Mouse (Mus musculus) spleen, adult 12 weeks (tissue): Measurements from ENCODE around the gene Ebf3.

ENCODE experiments used
- DNase-seq: peaks from one replicate; pipeline ENCODE4 v3.0.0; 2022; ENCODE audit warnings: low spot score

Gene Ebf3

DNA sequence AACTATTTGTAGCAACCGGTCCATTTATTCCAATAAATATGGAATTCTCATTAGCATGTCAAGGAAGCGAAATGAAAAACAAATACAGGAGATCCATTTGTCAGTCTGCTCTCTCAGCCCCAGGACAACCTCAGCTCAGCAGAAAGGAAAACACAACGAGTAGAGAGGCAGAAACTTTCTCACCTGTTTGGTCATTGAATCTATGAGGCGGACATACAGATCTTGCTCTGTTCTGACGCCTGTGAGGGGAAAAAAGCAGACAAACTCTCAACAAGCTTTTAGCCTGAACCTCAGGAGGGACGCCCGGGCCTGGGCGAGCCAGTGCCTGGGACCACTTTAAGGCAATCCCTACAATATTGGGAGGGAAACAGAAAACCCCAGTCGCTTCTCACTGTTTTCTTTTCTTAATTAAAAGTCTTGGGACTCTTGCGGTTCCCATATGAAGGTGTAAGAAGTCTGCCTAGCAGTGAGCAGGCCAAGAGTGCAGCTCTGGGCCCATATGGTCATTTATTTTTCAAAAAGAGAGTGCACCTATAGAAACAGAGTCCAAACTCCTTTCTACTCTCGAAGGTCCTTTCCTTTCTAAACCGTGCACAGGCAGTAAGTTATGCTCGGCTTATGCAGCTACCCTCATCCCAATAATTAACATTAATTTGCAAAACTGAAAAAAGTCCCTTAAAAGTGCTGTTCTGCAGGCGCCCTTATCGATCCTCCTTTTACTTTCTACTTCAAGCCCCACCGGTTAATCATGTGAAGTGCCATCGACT lies 1.9 kb downstream of the Ebf3 start:
- DNase-seq, result no peak

- no peak for DNase-seq
Measured at GRCm38 (mm10) chr7:137311341-137312110, 2.7 kb downstream of the Ebf3 start.

- DNase-seq, result no peak
Measured at GRCm38 (mm10) chr7:137310876-137311275, 3.4 kb downstream of the Ebf3 start.

GRCm38 (mm10) chr7:137310091-137310761 lies 4.0 kb downstream of the Ebf3 start:
- no peak for DNase-seq

DNA sequence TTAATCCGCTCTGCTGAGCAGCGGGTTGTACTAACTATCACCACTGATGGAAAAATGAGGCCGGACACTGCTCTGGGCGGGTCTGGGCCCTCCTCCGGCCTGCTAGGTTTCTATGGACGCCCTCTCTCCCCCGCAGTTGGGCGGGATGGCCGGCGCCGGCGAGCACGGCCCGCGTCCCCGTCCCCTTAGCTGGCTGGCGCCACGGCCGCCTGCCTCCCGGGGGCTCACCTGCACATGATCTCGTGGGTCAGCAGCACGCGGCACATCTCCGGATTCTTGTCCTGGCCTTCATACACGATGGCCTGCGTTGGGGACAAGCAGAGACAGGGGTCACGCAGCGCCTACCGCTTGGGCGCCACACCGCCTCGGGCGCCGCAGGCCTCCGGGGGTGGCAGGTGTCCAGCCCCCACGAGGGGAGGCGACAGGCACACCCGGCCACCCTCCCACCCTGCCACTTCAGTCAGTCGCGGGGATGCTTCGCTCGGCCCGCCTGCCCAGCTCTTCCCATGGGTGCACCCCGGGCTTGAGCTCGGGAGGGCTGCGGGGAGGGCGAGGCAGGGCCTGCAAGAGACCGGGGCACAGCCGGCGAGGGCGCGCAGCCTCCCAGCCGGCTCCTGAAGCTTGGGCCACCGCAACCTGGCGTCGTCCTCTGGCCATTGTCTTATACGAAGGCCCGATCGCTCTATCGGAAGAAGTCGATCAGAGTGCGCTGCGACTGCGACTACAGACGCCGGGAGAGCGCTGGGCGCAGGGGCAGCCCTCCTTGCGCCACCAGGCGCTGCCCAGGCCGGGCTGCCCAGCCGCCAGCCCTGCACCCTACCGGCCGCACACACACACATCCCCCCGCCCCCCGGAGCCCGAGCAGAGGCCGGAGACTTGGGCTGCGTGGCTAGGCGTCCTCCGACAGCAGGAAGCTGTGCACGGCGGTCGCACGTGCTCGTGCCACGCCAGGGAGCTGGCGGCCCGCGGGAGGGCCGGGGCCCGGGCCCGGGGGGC lies 4.9 kb downstream of the Ebf3 start:
- DNase-seq, result no peak

DNA sequence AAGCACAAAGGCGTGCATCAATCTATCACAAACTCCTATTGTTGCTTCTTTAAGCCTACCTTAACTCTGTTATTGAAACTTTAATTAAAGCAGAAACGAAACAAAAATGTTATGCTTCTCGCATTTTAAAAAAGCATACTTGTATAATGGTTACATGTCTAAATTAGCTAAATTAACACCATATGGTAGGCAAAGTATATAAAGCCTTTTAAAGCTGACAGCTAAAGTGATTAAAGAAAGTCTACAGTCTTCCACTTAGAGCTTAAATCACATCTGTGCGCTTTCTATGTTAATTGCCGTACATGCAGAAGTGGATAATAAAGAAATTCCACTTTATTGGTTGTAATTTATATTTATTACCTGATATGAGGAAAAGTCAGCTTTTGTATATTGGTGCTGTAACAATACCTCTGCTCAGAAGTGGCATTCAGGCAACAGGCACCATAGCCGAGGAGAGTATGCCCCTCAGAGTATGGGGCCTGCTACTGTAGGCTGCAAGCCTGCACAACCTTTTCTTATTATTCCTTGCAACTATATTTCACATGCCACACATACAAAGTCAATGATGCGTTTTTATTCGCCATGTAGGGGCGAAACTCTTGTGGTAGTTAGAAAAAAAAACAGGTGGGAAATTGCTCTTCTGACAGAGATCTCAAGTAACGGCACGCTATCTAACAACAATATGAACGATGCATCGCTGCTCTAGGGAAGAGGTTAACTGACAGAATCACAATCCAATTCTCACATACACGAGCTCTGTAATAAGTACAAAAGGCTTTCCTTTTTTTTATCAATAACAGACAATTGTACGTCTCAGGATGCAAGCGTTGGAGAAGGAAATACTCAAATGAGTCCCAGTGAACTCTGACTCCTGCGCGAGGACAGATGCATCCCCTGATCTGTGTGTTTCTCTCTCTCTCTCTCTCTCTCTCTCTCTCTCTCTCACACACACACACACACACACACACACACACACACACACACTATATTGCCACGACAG lies 5.9 kb downstream of the Ebf3 start:
- no peak for DNase-seq

DNA sequence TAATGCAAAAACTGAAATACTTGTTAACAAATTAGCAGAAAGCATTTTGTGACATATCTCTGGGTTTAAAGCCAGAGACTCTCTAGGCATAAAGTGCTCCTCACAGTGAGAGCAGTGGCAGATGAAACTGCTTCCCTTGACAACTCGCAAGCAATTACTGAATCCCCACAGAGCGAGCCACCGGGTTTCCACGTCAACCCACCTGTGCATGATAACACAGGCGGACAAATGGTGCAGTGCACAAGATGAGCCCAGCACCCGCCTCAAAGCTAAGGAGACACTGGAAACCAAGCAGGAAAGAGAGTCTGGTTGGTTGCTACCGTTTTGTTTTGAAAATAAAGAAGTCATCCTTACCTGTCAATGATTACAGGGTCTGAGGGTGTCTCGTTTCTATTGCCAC lies 7.1 kb downstream of the Ebf3 start:
- no peak for DNase-seq

- DNase-seq, result no peak
Measured at GRCm38 (mm10) chr7:137306127-137306526, 8.1 kb downstream of the Ebf3 start.

- no peak for DNase-seq
Measured at GRCm38 (mm10) chr7:137303776-137304171, 10.5 kb downstream of the Ebf3 start.

- no peak for DNase-seq
Measured at GRCm38 (mm10) chr7:137302961-137303775, 11.1 kb downstream of the Ebf3 start.

DNA sequence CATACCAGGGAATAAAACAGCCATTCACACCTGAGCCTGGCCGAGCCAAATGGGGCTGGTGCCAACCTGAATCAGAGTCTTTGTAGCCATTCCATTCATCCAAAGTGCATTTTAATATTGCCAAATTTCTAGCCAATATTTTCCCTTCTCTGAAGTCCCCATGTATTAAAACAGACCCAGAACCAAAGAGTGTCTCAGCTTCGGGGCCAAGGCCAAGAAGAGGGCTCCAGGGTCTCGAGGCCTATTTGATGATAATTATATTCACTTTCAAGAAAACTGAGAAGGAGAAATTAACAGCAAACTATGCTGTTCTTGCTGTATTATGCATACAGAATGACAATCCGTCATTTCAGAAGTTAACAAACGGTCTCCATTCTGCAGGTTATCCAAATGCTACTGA lies 12.1 kb downstream of the Ebf3 start:
- DNase-seq, result no peak

- no peak for DNase-seq
Measured at GRCm38 (mm10) chr7:137301329-137301751, 12.9 kb downstream of the Ebf3 start.

GRCm38 (mm10) chr7:137300826-137301225 lies 13.4 kb downstream of the Ebf3 start:
- no peak for DNase-seq

DNA sequence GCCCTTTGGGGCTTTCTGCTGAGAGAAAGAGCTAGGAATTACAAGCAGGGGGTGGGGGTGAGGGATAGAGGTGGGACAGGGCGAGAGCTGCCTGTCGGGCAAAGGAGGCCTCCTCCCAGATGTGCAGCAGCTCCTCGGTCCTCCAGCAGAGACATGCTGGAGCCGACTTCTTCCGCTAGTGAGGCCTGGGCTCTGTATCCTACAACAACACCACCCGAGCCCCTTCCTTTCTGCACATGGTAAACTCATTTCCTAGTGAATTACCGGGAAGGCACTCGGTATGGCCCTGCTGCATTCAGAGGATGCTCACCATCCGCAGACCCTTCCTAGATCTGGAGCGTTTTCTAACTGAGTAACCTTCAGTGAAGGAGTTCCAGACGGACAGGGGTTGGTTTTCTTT lies 14.1 kb downstream of the Ebf3 start:
- DNase-seq, result no peak

DNA sequence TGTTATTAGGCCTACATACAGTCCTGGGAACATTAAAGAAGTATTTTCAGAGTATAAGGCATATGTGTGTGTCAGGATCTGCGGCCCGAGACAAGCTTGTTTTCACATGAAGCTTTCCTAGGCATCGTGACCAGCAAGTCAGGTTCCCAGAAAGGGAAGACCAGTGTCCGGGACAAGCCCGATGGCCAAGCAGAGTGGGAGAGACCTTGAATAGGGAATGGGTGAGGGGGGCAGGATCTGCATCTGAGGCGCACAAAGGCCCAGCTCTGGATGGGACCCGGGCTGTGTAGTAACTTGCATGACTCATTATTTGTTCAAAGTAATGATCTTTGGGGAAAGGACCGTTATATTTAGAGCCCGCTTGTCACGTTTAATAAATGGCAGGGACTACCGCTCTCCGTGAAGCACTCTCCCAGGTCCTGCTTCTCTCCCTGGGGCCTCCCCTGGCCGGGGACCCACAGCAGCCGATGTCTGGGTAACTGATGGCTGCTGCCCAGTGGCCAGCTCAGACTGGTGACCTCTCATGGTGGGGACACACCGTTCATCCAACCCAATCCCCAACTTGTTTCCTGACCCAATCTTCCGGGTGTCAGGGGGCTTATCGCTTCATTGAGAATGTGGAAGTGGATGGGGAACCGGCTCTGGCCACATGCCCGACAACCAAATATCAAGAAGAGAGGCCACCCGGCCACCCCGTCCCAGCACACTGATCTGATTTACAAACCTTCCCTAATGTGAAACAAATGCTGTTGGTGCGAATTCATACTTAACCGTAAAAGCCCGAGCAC lies 16.5 kb downstream of the Ebf3 start:
- no peak for DNase-seq

DNA sequence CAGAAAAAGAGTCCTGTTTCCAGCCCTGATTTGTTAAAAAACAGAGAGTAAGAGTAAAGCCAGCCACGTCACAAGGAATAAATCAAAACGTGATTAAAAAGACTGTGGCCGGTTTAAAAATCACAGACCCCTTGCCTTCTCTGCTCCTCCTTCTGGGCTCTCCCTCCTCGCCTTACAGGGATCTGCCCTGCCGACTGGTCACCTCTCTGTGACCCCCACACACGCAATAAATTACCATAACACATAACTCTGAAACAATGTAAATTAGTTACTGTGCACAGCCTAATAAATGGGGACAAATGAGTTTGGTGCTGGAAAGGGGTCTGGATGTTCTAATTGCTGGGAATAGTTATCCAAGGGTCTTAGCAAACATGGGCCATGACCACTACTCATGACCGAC lies 17.1 kb downstream of the Ebf3 start:
- DNase-seq, result no peak

- DNase-seq, result no peak
Measured at GRCm38 (mm10) chr7:137295612-137296011, 18.6 kb downstream of the Ebf3 start.

- DNase-seq, result no peak
Measured at GRCm38 (mm10) chr7:137294446-137294845, 19.8 kb downstream of the Ebf3 start.
